In the genomic region with DNA sequence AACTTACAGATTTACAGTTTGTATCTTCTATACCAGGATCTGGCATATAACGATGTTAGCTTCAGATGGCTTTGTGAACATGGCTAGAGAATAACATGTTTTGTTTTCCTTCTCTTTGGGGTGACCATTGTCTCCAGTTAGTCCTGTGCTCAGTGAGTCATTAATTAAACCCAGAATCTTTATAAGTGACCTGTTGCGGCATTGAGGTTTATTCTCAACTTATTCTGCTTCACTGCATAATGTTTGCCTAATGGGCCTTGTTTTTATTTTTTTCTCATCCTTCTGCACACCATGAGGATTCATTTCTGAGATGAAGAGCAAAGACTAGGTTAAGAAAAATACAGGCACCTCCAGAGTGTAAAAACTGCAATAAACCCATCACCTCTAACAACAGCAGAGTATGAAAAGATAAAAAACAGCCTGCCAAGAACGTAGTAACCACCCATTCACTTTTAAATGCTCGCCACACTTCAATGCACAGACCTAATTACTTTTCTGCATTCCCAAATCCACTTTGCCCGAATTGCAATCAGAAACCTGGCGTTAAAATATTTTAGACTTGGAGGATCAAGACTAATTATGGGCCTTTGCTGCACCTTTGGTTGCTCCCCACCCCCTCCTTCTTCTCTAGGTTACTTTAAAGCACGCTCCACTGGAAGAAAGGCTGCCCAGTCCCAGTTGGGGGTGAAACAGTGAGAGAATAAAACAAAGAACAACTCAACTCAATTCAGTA, we compare ENCODE assay signal across 11 mouse cellular contexts.
DNase-seq lines count a peak whose midpoint lies in the region; ATAC-seq lines count a peak whose summit lies in the region.
"Had no signal": no experiment of that assay in that cellular context is flagged by ENCODE, and none has a peak within 500 bp of the region (broad histone marks: within the 10 kb centered on the region; RNA-seq: fewer than 3 reads in every experiment).

No protein-coding gene starts in this region.

- no peak overlapping the region for H3K4me2 ChIP-seq in hindbrain, embryonic 13.5 days
- no peak overlapping the region for H3K4me2 ChIP-seq in neural tube, embryonic 14.5 days (ENCODE audit: low read depth, low read length)
- H3K4me2 ChIP-seq: embryonic facial prominence, embryonic 13.5 days; liver, embryonic 11.5 days had no signal

- peaks cover 11% of the 10 kb centered on the region; the same call in 1 of the 2 replicates for H3K4me1 ChIP-seq in hindbrain, embryonic 13.5 days (replicated peaks)
- 0 out of 2 replicates have a peak, but pooled peaks cover 2% of the 10 kb centered on the region for H3K4me1 ChIP-seq in neural tube, embryonic 14.5 days (ENCODE audit: control insufficient read depth, insufficient read depth, low read length)

- 13% methylated on average over 7 of the region's 7 CpGs for WGBS in hindbrain, embryonic 13.5 days
- 11% methylated on average over 7 of the region's 7 CpGs for WGBS in neural tube, embryonic 14.5 days

- no peaks in the 10 kb centered on the region for H3K9me3 ChIP-seq in hindbrain, embryonic 13.5 days
- H3K9me3 ChIP-seq in neural tube, embryonic 14.5 days (ENCODE audit: control insufficient read depth, low read length), result no peaks in the 10 kb centered on the region
- H3K9me3 ChIP-seq: embryonic facial prominence, embryonic 13.5 days had no signal

- DNase-seq in layer of hippocampus, adult 8-10 months (ENCODE audit: low spot score in 2 of 2), result peak; percentile 11 to 12
- DNase-seq in layer of hippocampus, postnatal 10 days (ENCODE audit: low spot score in 2 of 2), result no peak
- DNase-seq in kidney, postnatal 25 days, result peak; percentile 28 to 43
- no peak for DNase-seq in frontal cortex, postnatal 25 days (ENCODE audit: low spot score in 2 of 2)
- DNase-seq in B cell, adult 2 months, result no peak
- no peak for DNase-seq in heart, adult 11 months
- DNase-seq: thymus, adult 18-20 months had no signal

- ATAC-seq in hindbrain, embryonic 13.5 days (ENCODE audit: low FRiP score), result peak; percentile 67; the same call in 1 of the 2 replicates
- peak; percentile 77 for ATAC-seq in neural tube, embryonic 14.5 days (ENCODE audit: low read depth)

- no peak overlapping the region for H3K4me3 ChIP-seq in hindbrain, embryonic 13.5 days
- no peak overlapping the region for H3K4me3 ChIP-seq in neural tube, embryonic 14.5 days (ENCODE audit: low read depth, low read length)
- H3K4me3 ChIP-seq: embryonic facial prominence, embryonic 13.5 days had no signal

- H3K27me3 ChIP-seq in hindbrain, embryonic 13.5 days, result no peaks in the 10 kb centered on the region
- H3K27me3 ChIP-seq in neural tube, embryonic 14.5 days (ENCODE audit: control insufficient read depth, insufficient read depth, low read length), result no peaks in the 10 kb centered on the region
- H3K27me3 ChIP-seq: embryonic facial prominence, embryonic 13.5 days had no signal

- H3K27ac ChIP-seq in hindbrain, embryonic 13.5 days, result peak overlapping the region; percentile 55
- H3K27ac ChIP-seq in neural tube, embryonic 14.5 days (ENCODE audit: low read depth, low read length), result no peak overlapping the region
- H3K27ac ChIP-seq: embryonic facial prominence, embryonic 13.5 days had no signal

- no peak overlapping the region for H3K9ac ChIP-seq in hindbrain, embryonic 13.5 days
- H3K9ac ChIP-seq in neural tube, embryonic 14.5 days (replicated peaks; ENCODE audit: low read depth, low read length), result no peak overlapping the region
- H3K9ac ChIP-seq: embryonic facial prominence, embryonic 13.5 days had no signal

- no peaks in the 10 kb centered on the region for H3K36me3 ChIP-seq in hindbrain, embryonic 13.5 days
- H3K36me3 ChIP-seq in neural tube, embryonic 14.5 days (ENCODE audit: control insufficient read depth, insufficient read depth, low read length), result no peaks in the 10 kb centered on the region
- H3K36me3 ChIP-seq: embryonic facial prominence, embryonic 13.5 days had no signal

Comparison
In these comparisons a context has a peak if more than half of its experiments do, and no peak if none do; other contexts are left out.
1. DNase-seq: peak in layer of hippocampus, adult 8-10 months (2 of 2) and kidney, postnatal 25 days (2 of 2); none in layer of hippocampus, postnatal 10 days (0 of 2), frontal cortex, postnatal 25 days (0 of 2), B cell, adult 2 months (0 of 2) and heart, adult 11 months (single experiment).